Mouse (Mus musculus) neutrophil, adult 59 days (primary cell): ENCODE data around the gene Pole2. TPM values are rescaled to one million over a fixed set of nuclear protein-coding genes. Genes with fewer than 3 reads are reported as not detected.

Experiments
- total RNA-seq, 2 experiments: library from RNA; stranded (reverse); gene quantifications; 1 replicate in 1 of 2; 2 replicates in 1 of 2; pipeline ENCODE4 v1.2.4; 2023

The Pole2 gene
- 1 to 10 TPM; 8.2 to 8.4 TPM for total RNA-seq

GRCm38 (mm10) chr12:69227776-69228466 is at the start of gene Pole2:
Gene Pole2, minus strand, starts transcription at chr12:69228195.

DNA sequence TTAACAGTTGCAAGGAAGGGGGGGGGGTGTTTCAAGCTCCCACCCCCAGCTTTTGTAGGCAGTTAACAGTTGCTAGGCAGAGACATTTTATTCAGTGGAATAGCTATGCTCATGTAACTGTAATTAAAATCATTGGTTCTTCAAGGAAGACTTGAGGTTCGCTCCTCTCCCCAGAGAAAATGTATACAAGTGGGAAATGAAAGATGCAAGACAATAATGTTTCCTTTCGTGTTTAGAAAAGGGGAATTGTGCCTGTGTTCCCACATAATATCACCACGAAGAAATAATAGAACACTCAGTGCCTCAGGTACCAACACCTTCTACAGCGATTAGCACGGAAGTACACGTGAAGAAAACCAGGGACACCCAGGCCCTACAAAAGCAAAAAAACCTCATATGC is 12.9 kb upstream of the Pole2 start, which contains the start of gene Klhdc1:
TSS of gene Klhdc1 (plus strand) at position 301 of the 400 bp plus-strand sequence.

GRCm38 (mm10) chr12:69204052-69204833 is 23.8 kb downstream of the Pole2 start, which contains the start of gene Gm49384:
Gene Gm49384, minus strand, starts transcription at chr12:69204267.

GRCm38 (mm10) chr12:69198164-69198535 is 29.8 kb downstream of the Pole2 start, which contains the start of gene Dnaaf2:
Gene Dnaaf2, minus strand, starts transcription at chr12:69198429.

DNA sequence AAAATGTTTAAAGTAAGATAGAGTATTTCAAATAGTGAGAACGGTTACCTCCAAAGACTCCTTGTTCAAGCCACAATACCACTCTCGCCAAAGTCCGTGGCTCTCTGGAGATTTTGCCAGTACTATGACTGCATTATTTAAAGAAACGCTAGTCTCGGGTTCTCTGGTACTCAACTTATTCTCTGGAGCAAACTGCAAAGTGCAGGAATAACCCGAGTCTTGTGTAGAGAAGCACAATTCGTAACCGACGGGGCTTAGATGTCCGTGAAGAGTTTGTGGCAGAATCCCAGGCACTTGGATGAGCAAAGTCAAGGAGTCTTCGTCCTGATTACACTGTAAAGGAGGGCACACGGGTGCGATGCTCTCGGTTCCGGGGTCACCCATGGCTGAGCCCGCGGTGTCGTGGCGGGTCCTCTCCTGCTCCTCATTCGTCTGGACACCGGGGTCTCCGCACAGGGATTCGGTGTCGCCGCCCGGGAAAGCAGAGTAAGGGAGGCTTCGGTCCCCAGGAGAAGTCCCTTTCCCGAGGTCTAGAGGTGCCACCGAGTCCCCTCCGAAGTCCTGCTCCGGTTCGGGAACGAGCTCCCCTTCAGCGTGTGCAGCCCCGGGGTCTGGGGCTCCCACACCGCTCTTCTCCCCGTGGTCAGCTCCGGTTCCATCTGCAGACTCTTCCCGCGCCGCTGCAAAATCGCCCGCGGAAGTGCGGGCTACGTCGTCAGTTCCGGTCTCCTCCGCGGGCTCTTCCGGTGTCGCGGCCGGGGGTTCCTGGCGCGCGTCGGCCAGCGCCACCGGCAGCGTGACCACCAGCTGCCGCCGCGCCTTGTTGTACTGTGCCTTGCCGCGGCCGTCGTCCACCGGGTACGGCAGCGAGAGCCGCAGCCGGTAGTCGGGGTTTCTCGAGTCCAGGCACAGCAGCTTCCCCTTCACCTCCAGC is 31.3 kb downstream of the Pole2 start, which contains the start of gene Gm49383:
TSS of gene Gm49383 (minus strand) at position 661 of the 934 bp plus-strand sequence.

GRCm38 (mm10) chr12:69183583-69184308 is 44.2 kb downstream of the Pole2 start, which contains the start of the genes Rpl36al and Mgat2:
Gene Rpl36al, minus strand, starts transcription at chr12:69184083.
Gene Mgat2, plus strand, starts transcription at chr12:69184157.

GRCm38 (mm10) chr12:69168461-69169106 is 59.4 kb downstream of the Pole2 start, which contains the start of gene Lrr1:
Gene Lrr1, plus strand, starts transcription at chr12:69168814.

GRCm38 (mm10) chr12:69158765-69159577 is 69.0 kb downstream of the Pole2 start, which contains the start of gene Rps29:
Gene Rps29, minus strand, starts transcription at chr12:69159186.

Other genes with a start within 250 kb of the Pole2 start
- gene Rps29, start 69.0 kb downstream of the Pole2 start, total RNA-seq: 1,000 to 10,000 TPM; 1,464 to 1,683 TPM
- gene Lrr1, start 59.4 kb downstream of the Pole2 start, total RNA-seq: 1 to 10 TPM; 4.1 to 5.5 TPM
- gene Rpl36al, start 44.1 kb downstream of the Pole2 start, total RNA-seq: 100 to 1,000 TPM; 209 to 241 TPM
- gene Mgat2, start 44.0 kb downstream of the Pole2 start, total RNA-seq: 10 to 100 TPM; 27.9 to 31.4 TPM
- 1 to 10 TPM; 3.9 to 7.7 TPM for gene Gm49383, start 31.1 kb downstream of the Pole2 start, total RNA-seq
- gene Dnaaf2, start 29.8 kb downstream of the Pole2 start, total RNA-seq: 1 to 10 TPM in 1 of 2 experiments, under 1 TPM in 1; 0.82 to 2.5 TPM
- gene Gm49384, start 23.9 kb downstream of the Pole2 start, total RNA-seq: 1 to 10 TPM; 4.4 to 6.1 TPM
- gene Klhdc1, start 13.0 kb upstream of the Pole2 start, total RNA-seq: 1 to 10 TPM in 1 of 2 experiments, under 1 TPM in 1; 0.64 to 1.0 TPM
- 10 to 100 TPM; 21.0 to 24.6 TPM for gene Klhdc2, start 68.5 kb upstream of the Pole2 start, total RNA-seq
- gene Nemf, start 129.0 kb upstream of the Pole2 start, total RNA-seq: 10 to 100 TPM; 31.1 to 40.9 TPM
- gene Arf6, start 144.0 kb upstream of the Pole2 start, total RNA-seq: 100 to 1,000 TPM; 134 to 152 TPM
- under 1 TPM; 0.62 to 0.66 TPM for gene Gm9887, start 144.3 kb upstream of the Pole2 start, total RNA-seq